Mouse (Mus musculus): ENCODE data around the gene Rps6ka1.
A peak's percentile ranks its signal among the peaks of the same experiment; 100 is the strongest.
"Not testable (repeated sequence)": the region's sequence is repeated elsewhere in the genome, so short reads cannot be mapped to it uniquely, and the experiment has no call there.

Rps6ka1 gene

DNA sequence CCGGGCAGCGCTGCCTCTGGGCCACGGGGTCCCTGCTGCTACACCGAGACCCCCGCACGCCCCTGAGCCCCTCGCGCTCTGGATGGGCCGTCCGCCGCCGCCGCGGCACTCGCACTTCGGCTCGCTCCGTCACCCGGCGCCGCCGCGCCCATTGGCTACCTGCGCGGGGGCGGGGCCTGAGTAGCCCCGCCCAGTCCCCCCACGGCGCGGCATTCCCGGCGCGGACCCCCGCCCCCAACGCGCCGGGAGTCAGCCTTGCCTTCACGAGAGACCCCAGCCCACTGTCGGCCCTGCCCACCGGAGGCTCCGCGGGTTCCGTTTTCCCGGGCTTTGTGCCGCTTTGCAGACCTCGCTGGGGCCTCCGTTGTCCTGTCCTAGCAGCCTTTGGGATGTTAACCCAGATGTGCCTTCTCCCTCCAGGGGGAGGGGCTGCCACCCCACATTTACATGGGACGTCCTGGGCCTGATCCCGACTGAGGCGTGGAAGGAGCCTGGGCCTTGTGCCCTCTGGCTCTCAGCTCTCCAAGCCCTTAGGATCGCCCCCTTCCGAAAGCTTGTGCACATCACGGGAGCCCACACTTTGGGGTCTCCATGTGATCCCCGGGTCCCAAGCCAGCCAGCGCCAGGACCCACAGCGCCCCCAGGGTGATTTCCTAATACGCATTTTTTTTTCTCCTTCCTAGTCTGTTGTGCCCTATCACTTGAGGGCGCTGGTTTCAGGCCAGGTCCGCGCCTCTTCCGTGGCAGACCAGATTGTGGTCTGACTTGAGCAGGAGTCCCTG is at the start of gene Rps6ka1:
Gene Rps6ka1, minus strand, starts transcription at position 126 of the 782 bp plus-strand sequence.
- DNase-seq = peak; percentile 74

DNA sequence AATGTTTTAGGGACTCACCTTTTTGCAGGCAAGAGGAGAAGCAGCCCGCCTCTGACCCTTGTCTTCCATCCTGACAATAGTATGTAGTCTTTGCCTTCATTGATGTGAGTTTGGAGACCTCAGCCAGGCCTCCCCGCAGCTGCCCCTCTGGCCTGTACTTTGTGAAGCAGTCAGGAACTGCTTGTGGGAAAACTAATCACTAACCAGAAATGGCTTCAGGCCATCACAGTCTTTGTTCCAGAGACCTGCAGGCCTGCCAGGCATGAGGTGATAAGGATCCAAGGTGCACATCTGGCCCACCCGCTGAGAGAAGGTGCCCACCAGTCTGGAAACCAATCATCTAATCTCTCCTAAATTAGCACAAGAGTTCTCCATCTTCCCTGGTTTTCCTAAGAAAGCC is 44.2 kb upstream of the Rps6ka1 start:
- DNase-seq = no peak

DNA sequence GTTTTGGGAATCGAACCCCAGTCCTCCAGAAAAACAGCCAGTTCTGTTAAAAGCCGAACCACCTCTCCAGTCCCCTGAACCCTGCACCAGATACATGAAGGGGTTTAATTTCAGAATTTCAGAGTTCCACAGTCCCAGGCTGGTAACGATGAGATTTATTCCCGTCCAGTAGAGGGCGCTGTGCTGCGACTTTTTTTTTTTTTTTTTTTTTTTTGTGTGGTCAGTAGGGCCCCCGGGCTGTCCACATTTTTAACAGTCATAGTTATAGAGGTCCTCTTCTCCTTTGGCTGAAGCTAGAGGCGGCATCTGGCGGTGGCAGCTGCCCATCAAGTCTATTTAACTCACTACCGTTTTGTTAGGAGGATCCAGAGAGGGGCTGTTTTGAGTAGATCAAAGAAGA is 43.8 kb upstream of the Rps6ka1 start:
- DNase-seq = no peak

DNA sequence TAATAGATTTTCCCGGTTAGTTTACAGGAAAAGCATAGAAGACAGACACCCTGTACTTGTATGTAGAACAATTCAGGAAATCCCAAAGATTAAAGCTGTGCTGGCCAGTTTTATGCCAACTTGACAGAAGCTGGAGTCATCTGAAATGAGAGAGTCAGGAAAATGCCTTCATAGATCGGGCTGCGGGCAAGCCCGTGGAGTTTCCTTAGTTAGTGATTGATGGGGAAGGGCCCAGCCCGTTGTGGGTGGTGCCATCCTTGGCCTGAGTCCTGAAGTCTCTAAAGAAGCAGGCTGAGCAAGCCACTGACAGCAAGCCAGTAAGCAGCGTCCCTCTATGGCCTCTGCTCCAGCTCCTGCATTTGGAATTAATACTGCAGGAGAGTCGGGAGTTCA is 41.7 kb upstream of the Rps6ka1 start:
- DNase-seq = no peak

DNA sequence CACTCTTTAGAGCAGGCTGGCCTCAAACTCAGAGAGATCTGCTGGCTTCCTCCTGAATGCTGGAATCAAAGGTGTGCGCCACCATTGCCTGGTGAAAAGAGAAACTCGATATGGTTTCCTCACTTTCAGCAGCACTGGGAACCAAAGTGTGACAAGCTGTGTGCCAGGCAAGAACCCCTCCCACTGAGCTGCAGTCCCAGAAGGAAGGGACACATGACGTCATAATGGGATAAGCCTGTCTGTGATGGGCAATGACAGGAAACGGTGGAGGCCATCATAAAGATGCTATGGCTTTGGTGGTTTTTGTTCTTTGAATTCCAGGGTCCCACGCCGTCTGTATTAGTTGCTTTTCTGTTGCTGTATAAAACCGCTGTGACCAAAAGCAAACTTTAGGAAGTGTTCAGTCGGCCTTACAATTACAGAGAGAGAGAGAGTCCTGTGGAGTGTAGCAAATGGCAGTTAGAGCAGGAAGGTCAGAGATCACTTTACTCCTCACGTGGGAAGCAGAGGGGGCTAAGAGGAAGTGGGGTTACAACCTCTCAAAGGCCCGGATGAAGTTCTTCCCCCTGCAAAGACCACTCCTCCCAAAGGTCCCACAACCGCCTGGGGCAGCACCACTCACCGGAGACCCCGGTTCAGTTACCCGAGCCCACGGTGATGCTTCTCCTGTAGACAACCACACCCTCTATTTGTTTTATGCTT is 41.1 kb upstream of the Rps6ka1 start:
- DNase-seq = peak; percentile 34

DNA sequence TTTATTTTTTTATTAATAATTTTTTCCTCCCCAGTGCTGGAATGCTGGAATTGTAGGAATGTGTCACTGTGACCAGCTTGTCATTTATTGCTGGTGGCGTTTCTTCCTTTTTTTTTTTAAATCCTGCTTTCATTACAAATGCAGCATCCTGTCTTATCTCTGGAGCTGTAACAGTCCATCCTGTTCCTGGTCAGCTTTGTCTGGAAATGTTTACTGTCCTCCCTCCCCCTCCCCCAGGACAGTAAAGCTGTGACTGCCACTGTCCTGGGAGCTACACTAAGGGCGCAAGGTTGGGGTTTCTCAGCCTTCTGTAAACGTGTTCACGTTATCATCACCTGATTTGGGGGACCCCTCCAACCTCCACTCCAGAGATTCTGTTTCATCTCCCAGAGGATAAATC is 37.6 kb upstream of the Rps6ka1 start:
- no peak for DNase-seq

DNA sequence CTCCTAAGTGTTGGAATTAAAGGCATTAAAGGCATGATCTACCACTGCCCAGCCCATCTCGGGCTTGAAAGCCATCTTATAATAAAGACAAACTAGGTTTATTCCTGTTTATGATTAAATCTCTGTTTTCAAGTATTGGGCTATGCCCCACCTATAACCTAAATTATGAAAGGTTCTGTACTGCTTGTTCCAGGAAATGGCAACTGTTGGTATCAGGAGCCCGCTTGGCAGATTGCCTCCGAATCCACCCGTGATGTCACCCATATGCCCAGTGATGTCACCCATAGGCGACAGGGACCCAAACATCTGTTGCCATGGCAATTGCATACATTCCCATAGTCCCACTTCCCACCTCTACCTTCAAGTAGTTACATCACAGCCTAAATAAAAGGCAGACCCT is 36.1 kb upstream of the Rps6ka1 start:
- DNase-seq = no peak

DNA sequence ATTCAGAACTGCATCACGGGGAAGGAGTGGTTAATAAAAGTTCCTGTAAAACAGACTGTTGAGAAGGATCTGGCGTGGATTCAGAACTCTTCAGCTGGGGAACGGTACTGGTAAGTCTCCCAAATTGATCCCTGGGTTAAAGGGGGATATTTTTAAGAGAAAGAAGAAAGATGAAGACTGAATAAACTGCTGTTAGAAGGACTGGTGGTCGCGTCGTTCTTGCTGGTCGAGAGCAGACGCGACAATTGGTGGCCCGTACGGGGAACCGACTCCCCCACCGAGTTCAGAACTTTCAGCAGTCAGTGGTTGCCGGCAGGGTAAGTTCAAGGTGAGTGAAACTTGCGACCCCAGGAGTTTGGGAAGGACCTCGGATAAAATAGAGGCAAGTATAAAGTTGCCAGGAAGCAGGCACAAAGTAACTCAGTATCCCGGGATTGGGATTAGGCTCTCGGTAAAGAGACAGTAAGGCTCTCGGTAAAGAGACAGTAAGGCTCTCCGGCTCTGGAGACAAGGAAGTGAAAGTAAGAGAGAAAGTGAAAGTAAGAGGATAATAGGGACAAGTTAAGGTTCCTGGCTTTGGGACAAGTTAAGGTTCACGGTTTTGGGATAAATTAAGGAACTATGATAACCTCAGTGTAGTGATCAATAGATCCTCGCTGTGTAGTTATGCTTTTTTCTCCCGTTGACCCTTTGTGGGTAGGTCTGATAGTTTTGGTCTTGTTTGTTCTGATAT is 30.7 kb upstream of the Rps6ka1 start:
- peak; percentile 22 for DNase-seq

DNA sequence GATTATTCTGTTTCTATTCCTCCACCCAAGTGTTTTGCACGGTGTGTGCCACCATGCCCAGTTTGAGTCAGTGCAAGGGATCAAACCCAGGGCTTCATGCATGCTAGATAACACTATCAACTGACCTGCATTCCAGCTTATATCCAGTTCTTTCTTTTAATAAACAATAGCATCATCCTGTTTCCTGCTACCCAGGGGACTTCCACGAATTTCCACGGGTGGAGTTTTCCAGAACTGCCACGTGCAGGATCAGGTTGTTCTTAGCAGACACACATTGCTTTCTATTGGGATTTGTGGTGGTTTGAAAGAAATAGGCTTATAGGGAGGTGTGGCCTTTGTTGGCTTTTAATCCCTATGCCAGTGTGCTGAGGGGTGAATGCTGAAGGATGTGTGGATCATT is 24.4 kb upstream of the Rps6ka1 start:
- no peak for DNase-seq

DNA sequence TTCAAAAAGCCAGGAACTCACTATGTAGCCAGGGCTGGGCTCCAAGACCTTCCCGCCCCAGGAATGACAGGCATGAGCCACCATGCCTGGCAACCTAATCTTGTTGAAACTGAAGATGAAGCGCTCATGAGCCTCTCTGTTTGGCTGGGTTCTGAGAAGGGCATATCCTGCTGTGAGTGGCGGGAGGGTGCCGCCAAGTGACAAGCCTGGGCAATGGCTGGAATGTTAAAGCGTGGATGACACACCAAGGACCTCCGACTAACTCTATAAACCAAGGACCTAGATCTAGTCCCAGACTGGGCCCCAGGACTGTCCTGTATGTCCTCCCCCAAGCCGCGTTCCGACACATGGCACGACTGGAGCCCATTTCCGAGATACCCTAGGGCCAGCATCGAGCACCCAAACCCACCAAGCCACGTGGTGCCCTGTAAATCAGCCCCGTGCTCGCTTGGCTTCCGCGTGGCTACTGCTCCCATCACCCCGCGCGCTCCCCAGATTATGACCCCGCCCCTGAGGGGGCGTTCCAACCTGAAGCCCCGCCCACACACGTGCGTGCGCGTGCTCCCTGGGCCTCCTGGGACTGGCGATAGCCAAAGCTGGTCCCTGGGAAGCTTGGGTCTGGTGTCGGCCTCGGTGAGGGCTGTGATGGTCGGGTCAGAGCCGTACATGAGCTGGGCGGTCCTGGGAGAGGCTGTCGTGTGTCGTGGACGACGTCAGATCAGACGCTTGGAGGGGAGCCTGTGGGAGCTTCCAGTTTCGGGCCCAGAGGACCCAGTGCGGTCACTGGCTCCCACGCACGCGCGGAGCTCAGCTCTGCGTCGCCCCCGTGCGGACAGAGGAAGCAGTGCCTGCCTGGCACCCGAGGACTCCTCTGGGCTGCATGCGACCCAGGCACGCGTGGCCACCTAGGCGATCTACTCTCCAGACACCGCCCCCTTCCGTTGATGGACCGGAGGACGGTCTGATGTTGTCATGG is 22.9 kb upstream of the Rps6ka1 start:
- DNase-seq = peak; percentile 94

DNA sequence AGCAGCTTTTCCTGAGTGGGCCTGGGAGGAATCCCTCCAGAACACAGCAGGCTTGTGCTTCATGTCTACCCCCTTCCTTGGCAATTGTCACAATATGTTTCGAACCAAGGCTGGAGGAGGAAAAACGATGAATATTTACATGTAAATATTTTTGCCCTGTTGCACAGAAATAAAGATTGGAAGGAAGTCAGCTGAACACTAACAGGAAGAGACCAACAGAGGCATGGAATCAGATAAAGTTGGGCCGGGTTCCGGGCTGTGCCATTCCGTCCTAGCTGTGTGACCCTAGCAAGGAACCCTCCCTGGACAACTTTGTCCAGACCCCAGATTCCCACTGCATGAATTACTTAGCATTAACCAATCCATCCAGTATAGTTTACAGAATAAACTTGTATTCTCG is 20.5 kb upstream of the Rps6ka1 start:
- DNase-seq = no peak

DNA sequence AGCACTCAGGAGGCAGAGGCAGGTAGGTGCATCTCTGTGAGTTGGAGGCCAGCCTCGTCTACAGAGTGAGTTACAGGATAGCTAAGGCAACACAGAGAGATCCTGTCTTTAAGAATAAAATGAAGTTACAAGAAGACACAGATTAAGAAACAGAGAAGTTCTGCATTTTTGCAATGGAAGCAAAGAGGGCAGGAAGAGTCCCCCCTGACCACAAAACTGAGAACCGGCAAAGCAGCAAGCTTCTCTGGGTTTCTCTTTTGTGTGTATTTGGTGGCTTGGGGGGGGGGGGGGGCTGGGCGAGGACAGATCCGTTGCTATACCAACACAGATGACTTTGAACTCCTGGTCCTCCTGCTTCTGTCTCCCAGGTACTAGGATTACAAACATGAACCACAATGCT is 19.5 kb upstream of the Rps6ka1 start:
- DNase-seq = no peak

DNA sequence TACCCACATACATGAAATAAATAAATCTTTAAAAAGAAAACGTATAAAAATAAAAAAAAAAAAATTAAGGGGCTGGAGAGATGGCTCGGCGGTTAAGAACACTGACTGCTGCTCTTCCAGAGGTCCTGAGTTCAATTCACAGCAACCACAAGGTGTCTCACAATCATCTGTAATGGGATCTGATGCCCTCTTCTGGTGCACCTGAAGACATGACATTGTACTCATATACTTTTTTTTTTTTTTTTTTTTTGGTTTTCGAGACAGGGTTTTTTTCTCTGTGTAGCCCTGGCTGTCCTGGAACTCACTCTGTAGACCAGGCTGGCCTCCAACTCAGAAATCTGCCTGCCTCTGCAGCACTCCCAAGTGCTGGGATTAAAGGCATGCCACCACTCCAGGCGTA is 18.7 kb upstream of the Rps6ka1 start:
- DNase-seq = not testable (repeated sequence)

DNA sequence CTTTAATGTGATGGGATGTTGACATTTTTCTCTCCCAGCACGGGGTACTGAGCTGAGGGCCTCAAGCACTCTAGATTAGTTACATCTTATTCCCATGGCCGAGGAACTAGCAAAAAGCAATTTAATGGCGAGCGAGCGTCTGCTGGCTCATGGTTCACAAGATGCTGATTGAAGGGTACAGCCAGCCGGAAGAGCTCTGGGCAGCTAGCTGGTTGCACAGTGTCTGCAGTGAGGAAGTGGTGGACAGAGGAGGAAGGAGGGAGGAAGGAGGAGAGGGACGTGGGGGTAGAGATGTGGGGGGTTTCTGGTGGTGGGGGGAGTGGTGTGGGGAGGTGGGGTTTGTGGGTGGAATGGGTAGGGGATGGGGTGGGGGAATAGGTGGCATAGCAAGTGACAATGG is 17.6 kb upstream of the Rps6ka1 start:
- no peak for DNase-seq

DNA sequence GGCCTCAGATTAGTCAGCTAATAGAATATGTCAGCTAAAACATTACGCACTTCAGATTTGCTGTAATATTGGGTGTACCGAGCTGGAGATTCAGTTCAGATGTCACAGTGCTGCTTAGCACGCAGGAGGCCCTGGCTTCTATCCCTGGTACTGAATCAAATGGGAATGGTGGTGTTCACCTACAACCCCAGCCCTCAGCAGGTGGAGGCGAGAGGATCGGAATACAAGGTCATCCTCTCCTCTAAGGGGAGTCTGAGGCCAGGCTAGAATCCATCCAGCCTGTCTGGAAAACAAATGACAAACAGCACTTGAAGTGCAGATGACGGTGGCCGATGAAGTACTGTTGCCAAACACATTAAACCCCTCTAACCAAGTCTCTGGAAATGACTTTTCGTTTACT is 16.7 kb upstream of the Rps6ka1 start:
- DNase-seq = no peak

DNA sequence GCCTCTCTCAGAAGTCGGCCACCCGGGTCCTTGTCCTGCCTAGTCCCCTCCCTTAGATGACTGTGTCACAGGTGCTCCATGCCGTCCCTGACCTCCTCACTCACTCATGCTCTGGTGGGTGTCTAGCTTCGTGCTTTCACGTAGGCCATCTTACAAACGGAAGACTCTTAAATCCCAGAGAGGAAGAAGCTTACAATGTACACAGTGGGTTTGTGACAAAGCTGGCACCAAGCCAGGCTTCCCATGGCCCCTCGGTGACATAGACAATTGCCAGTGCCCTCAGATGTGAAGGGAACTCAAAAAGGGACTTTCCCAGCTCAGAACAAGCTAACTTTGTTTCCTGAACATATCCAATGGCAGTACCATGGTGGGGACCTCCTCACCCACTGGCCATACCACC is 15.8 kb upstream of the Rps6ka1 start:
- no peak for DNase-seq

DNA sequence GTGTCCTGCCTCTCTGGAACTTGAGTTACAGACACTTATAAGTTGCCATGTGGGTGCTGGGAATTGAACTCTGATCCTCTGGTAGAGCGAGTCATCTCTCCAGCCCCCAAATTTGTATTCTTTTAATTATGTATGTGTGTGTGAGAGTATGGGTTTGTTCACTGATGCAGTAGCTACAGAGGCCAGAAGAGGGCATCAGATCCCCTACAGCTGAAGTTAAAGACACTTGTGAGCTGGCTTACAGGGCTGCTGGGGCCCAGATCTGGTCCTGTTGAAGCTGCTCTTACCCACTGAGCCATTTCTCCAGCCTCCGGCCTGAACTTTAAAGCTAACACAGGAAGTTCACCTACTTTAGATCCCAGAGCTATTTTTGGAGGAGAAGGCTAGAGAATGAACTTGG is 14.9 kb upstream of the Rps6ka1 start:
- DNase-seq = no peak

DNA sequence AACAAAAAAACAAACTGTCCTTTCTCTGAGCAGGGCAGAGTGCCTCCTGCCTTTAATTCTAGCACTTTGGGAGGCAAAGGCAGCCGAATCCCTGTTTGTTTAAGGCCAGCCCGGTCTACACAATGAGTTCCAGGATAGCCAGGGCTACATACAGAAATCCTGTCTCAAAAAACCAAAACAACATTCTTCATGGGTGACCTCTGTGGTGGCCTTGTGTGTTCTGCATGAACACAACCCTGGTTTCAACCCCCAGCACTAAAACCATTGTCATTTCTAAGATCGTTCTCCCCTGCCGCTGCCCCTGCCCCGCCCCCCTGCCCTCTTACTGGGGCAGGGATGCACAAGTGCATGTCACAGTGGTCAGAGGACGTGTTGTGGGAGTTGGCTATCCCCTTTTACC is 13.3 kb upstream of the Rps6ka1 start:
- no peak for DNase-seq

DNA sequence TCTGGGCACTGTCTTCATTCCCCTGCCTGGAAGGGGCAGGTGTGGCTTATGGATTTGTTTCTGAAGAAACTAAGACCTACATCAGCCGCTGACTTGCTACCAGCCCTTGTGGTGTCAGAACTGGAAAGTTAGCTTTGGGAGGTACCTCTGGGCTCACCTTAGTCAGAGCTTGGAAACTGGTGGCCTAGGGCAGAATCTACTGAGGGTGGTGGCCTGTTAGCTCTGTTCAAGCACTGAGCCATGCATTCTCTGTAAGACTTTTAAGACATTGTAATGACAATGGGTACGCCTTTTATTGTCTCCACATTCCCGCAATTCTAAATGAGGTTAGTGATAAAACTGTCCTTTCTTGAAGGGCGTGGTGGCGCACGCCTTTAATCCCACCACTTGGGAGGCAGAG is 12.8 kb upstream of the Rps6ka1 start:
- DNase-seq = no peak

DNA sequence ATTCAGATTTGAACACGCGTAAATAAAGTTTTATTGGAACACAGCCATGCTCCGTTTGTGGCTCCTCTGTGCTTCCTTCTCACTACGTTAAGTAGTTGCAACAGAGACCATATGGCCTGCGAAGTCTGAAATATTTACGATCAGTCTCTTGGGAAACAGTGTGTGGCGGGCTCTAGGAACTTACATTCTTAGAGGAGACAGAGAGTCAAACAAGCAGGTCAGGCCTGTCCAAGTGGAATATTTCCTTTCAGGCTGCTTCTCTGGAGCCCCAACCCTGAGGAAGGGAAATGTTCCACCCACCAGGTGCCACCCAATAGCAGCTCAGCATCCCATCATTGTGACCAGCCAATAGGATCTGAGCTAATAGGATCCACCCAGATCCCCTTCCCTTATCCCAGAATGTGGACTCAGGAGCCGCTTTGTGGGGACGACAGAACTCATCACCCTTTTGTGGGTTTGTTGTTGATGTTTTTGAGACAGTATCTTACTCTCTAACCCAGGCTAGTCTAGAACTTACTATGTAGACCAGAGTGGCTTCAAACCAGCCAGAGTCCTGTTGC is 11.7 kb upstream of the Rps6ka1 start:
- DNase-seq = no peak

DNA sequence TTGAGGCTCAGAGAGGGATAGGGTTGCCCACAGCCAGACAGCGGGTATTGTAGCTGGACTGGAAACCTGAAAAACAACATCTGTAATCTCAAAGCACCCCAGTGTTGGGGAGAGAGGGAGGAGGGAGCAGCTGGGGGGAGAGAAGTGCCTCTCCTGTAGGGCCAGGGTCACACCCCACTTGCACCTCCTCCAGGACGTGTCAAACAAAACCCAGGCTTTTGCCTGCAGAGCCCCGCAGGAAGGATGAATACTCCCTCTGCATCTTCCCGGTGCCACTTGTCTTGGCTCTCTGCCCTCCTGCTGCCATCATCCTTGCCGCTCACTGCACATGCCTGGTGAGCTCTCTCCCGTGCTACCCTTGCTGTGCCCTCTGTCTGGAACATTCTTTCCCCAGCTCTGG is 10.6 kb upstream of the Rps6ka1 start:
- DNase-seq = no peak

DNA sequence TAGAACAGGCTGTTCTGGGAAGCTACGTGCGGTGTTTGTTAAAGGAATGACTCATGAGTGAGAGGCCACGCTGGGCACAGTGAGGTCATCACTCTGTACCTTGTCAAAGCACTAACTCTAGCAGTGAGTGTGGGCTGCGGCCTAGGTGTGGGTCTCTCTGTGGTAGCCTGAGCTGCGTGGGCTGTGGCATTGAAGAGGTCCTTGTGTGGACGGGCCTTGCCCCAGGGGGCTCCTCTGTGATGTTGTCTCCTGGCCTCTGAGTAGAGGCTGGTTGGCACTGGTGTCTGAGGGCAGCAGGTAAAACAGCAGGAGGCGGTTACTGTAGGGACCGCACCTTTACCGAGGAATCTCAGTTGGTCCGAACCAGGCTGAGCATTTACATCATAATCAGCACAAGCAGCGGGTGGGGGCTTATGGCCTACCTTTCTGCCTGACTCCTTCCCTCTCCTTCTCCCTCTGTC is 9.9 kb upstream of the Rps6ka1 start:
- DNase-seq = no peak

Measured in thymus, postnatal 14 days (tissue).